Mouse (Mus musculus) heart, adult 2 months (tissue): ENCODE measurements around the gene Cutal.

Experiments
- CTCF ChIP-seq: fragments of 200-600 bp; IDR thresholded peaks from 2 replicates; pipeline ENCODE4 v1.8.1; 2022; ENCODE audit warnings: antibody characterized with exemption, mild to moderate bottlenecking, moderate library complexity
- EP300 ChIP-seq: fragments of 200-500 bp; IDR thresholded peaks from 2 replicates; pipeline ENCODE4 v1.6.1; 2011; ENCODE audit warnings: low read depth, low read length, control low read depth; ENCODE audit not compliant: insufficient read depth
- POLR2A ChIP-seq: fragments of 200-500 bp; IDR thresholded peaks from 2 replicates; pipeline ENCODE4 v1.6.1; 2011; ENCODE audit warnings: mild to moderate bottlenecking, low read depth, low read length, control low read depth; ENCODE audit not compliant: insufficient read depth

GRCm38 (mm10) chr2:34896821-34897460, 22.7 kb downstream of the Cutal start:
- TF ChIP-seq CTCF (no peak), POLR2A (no peak), EP300 (no peak)
